Mouse (Mus musculus): ENCODE measurements around the gene Smok3c. TPM values are rescaled to one million over a fixed set of nuclear protein-coding genes. Genes with fewer than 3 reads are reported as not detected.

Gene Smok3c
- polyA plus RNA-seq, 1 experiment from 2014 or later = not detected

- no peak for ATAC-seq (ENCODE audit: insufficient number of reproducible peaks, low FRiP score, low TSS enrichment, low read depth)
These were observed 30.9 kb downstream of the Smok3c start for GRCm38 (mm10) chr5:138083936-138084335.

GRCm38 (mm10) chr5:138084507-138084906 is 31.5 kb downstream of the Smok3c start:
- no peak for ATAC-seq (ENCODE audit: insufficient number of reproducible peaks, low FRiP score, low TSS enrichment, low read depth)
- Histone ChIP-seq H3K9ac (no peak overlapping the region), H3K4me1 (no peaks in the 10 kb centered on the region), H3K27ac (no peak overlapping the region), H3K27me3 (no peaks in the 10 kb centered on the region), H3K4me2 (peak overlapping the region; percentile 61), H3K9me3 (no peaks in the 10 kb centered on the region), H3K36me3 (peaks cover 10% of the 10 kb centered on the region; the same call in 1 of the 2 replicates), H3K4me3 (peak overlapping the region; percentile 83)
- WGBS = 14% methylated on average over 2 of the region's 2 CpGs

More at GRCm38 (mm10) chr5:138083936-138084335, 30.9 kb downstream of the Smok3c start:
- Histone ChIP-seq H3K27me3 (no peaks in the 10 kb centered on the region), H3K4me2 (no peak overlapping the region), H3K27ac (no peak overlapping the region), H3K9me3 (no peaks in the 10 kb centered on the region), H3K4me3 (no peak overlapping the region), H3K9ac (no peak overlapping the region), H3K36me3 (peaks cover 8% of the 10 kb centered on the region; the same call in 1 of the 2 replicates), H3K4me1 (no peaks in the 10 kb centered on the region)
- WGBS = 80% methylated on average over 2 of the region's 2 CpGs

- ATAC-seq (ENCODE audit: insufficient number of reproducible peaks, low FRiP score, low TSS enrichment, low read depth) = peak; percentile 82
These were observed 32.0 kb downstream of the Smok3c start, which contains the start of gene Zkscan1 for GRCm38 (mm10) chr5:138084996-138085395. Gene Zkscan1 (plus strand): TSS chr5:138085084.

GRCm38 (mm10) chr5:138085421-138085911 is 32.5 kb downstream of the Smok3c start:
- Histone ChIP-seq H3K4me3 (peak overlapping the region; percentile 83), H3K4me2 (peak overlapping the region; percentile 61), H3K36me3 (peaks cover 10% of the 10 kb centered on the region; the same call in 1 of the 2 replicates), H3K9ac (peak overlapping the region; percentile 95), H3K4me1 (no peaks in the 10 kb centered on the region), H3K27me3 (no peaks in the 10 kb centered on the region), H3K9me3 (no peaks in the 10 kb centered on the region), H3K27ac (peak overlapping the region; percentile 89)
- ATAC-seq (ENCODE audit: insufficient number of reproducible peaks, low FRiP score, low TSS enrichment, low read depth) = no peak
- WGBS = under 1% methylated on average over 18 of the region's 18 CpGs

More at GRCm38 (mm10) chr5:138084996-138085395, 32.0 kb downstream of the Smok3c start, which contains the start of gene Zkscan1:
- no peaks in the 10 kb centered on the region for H3K4me1 ChIP-seq
- peak within 1 kb of the TSS; percentile 83 for H3K4me3 ChIP-seq
- 0% methylated on average over 27 of the region's 27 CpGs for WGBS
- H3K27ac ChIP-seq = peak within 1 kb of the TSS; percentile 89
- H3K36me3 ChIP-seq = peaks cover 10% of the 10 kb centered on the region; the same call in 1 of the 2 replicates
- peak within 1 kb of the TSS; percentile 95 for H3K9ac ChIP-seq
- H3K4me2 ChIP-seq = peak within 1 kb of the TSS; percentile 61
- H3K9me3 ChIP-seq = no peaks in the 10 kb centered on the region
- H3K27me3 ChIP-seq = no peaks in the 10 kb centered on the region

GRCm38 (mm10) chr5:138086842-138087241 is 33.8 kb downstream of the Smok3c start:
- Histone ChIP-seq H3K4me3 (no peak overlapping the region), H3K36me3 (peaks cover 10% of the 10 kb centered on the region; the same call in 1 of the 2 replicates), H3K4me1 (no peaks in the 10 kb centered on the region), H3K4me2 (no peak overlapping the region), H3K9ac (no peak overlapping the region), H3K27ac (no peak overlapping the region), H3K9me3 (no peaks in the 10 kb centered on the region), H3K27me3 (no peaks in the 10 kb centered on the region)
- 84% methylated on average over 3 of the region's 3 CpGs for WGBS
- ATAC-seq (ENCODE audit: insufficient number of reproducible peaks, low FRiP score, low TSS enrichment, low read depth) = no peak

- H3K27ac ChIP-seq = no peak overlapping the region
- no peak overlapping the region for H3K4me2 ChIP-seq
- ATAC-seq (ENCODE audit: insufficient number of reproducible peaks, low FRiP score, low TSS enrichment, low read depth) = no peak
- H3K9me3 ChIP-seq = no peaks in the 10 kb centered on the region
- 79% methylated on average over 3 of the region's 3 CpGs for WGBS
- no peaks in the 10 kb centered on the region for H3K27me3 ChIP-seq
- H3K9ac ChIP-seq = no peak overlapping the region
- no peak overlapping the region for H3K4me3 ChIP-seq
- peaks cover 20% of the 10 kb centered on the region for H3K36me3 ChIP-seq
- no peaks in the 10 kb centered on the region for H3K4me1 ChIP-seq
These were observed 35.4 kb downstream of the Smok3c start for GRCm38 (mm10) chr5:138088366-138088765.

- Histone ChIP-seq H3K9me3 (no peaks in the 10 kb centered on the region), H3K4me1 (no peaks in the 10 kb centered on the region), H3K36me3 (peaks cover 27% of the 10 kb centered on the region), H3K4me3 (no peak overlapping the region), H3K9ac (no peak overlapping the region), H3K4me2 (no peak overlapping the region), H3K27me3 (no peaks in the 10 kb centered on the region), H3K27ac (no peak overlapping the region)
- no peak for ATAC-seq (ENCODE audit: insufficient number of reproducible peaks, low FRiP score, low TSS enrichment, low read depth)
- whole genome bisulfite sequencing = 89% methylated on average over 6 of the region's 6 CpGs
These were observed 36.1 kb downstream of the Smok3c start for GRCm38 (mm10) chr5:138089108-138089551.

GRCm38 (mm10) chr5:138090271-138090670 is 37.3 kb downstream of the Smok3c start:
- Histone ChIP-seq H3K27me3 (no peaks in the 10 kb centered on the region), H3K4me1 (no peaks in the 10 kb centered on the region), H3K27ac (no peak overlapping the region), H3K9ac (no peak overlapping the region), H3K4me3 (no peak overlapping the region), H3K36me3 (peaks cover 38% of the 10 kb centered on the region), H3K9me3 (no peaks in the 10 kb centered on the region), H3K4me2 (no peak overlapping the region)
- 80% methylated on average over 3 of the region's 3 CpGs for WGBS
- no peak for ATAC-seq (ENCODE audit: insufficient number of reproducible peaks, low FRiP score, low TSS enrichment, low read depth)

- Histone ChIP-seq H3K4me1 (no peaks in the 10 kb centered on the region), H3K9me3 (no peaks in the 10 kb centered on the region), H3K4me3 (no peak overlapping the region), H3K27ac (no peak overlapping the region), H3K36me3 (peaks cover 41% of the 10 kb centered on the region), H3K4me2 (no peak overlapping the region), H3K9ac (no peak overlapping the region), H3K27me3 (no peaks in the 10 kb centered on the region)
- no peak for ATAC-seq (ENCODE audit: insufficient number of reproducible peaks, low FRiP score, low TSS enrichment, low read depth)
- WGBS = 90% methylated on average over 5 of the region's 5 CpGs
These were observed 37.7 kb downstream of the Smok3c start for GRCm38 (mm10) chr5:138090737-138091136.

GRCm38 (mm10) chr5:138092771-138093170 is 39.8 kb downstream of the Smok3c start:
- Histone ChIP-seq H3K9me3 (no peaks in the 10 kb centered on the region), H3K4me2 (no peak overlapping the region), H3K27ac (no peak overlapping the region), H3K9ac (no peak overlapping the region), H3K27me3 (no peaks in the 10 kb centered on the region), H3K4me1 (no peaks in the 10 kb centered on the region), H3K36me3 (peaks cover 57% of the 10 kb centered on the region), H3K4me3 (no peak overlapping the region)
- ATAC-seq (ENCODE audit: insufficient number of reproducible peaks, low FRiP score, low TSS enrichment, low read depth) = no peak
- 94% methylated on average over 4 of the region's 4 CpGs for WGBS

GRCm38 (mm10) chr5:138094474-138094873 is 41.5 kb downstream of the Smok3c start:
- no peaks in the 10 kb centered on the region for H3K4me1 ChIP-seq
- H3K9ac ChIP-seq = no peak overlapping the region
- peaks cover 64% of the 10 kb centered on the region for H3K36me3 ChIP-seq
- no peak for ATAC-seq (ENCODE audit: insufficient number of reproducible peaks, low FRiP score, low TSS enrichment, low read depth)
- no peak overlapping the region for H3K4me2 ChIP-seq
- H3K27ac ChIP-seq = no peak overlapping the region
- no peaks in the 10 kb centered on the region for H3K27me3 ChIP-seq
- whole genome bisulfite sequencing = 92% methylated on average over 6 of the region's 6 CpGs
- H3K4me3 ChIP-seq = no peak overlapping the region
- H3K9me3 ChIP-seq = no peaks in the 10 kb centered on the region

GRCm38 (mm10) chr5:138104976-138105375 is 52.0 kb downstream of the Smok3c start:
- WGBS = 91% methylated on average over 2 of the region's 2 CpGs

More at GRCm38 (mm10) chr5:138104976-138105375, 52.0 kb downstream of the Smok3c start:
- Histone ChIP-seq H3K9ac (no peak overlapping the region), H3K36me3 (peaks cover 48% of the 10 kb centered on the region), H3K4me2 (no peak overlapping the region), H3K4me1 (no peaks in the 10 kb centered on the region), H3K27ac (no peak overlapping the region), H3K9me3 (no peaks in the 10 kb centered on the region), H3K4me3 (no peak overlapping the region), H3K27me3 (no peaks in the 10 kb centered on the region)
- ATAC-seq (ENCODE audit: insufficient number of reproducible peaks, low FRiP score, low TSS enrichment, low read depth) = no peak

Measured in limb, embryonic 15.5 days (tissue).